Mouse (Mus musculus) MEL-GATA-1-ER (cell line): ENCODE data around the gene Ralgps1.
"Not testable (repeated sequence)": the region's sequence is repeated elsewhere in the genome, so short reads cannot be mapped to it uniquely, and the experiment has no call there.

Source experiments
- DNase-seq: peaks from one replicate; pipeline ENCODE4 v3.0.0-alpha.2; 2012; ENCODE audit warnings: low read depth; ENCODE audit errors: extremely low read depth

Gene Ralgps1

DNA sequence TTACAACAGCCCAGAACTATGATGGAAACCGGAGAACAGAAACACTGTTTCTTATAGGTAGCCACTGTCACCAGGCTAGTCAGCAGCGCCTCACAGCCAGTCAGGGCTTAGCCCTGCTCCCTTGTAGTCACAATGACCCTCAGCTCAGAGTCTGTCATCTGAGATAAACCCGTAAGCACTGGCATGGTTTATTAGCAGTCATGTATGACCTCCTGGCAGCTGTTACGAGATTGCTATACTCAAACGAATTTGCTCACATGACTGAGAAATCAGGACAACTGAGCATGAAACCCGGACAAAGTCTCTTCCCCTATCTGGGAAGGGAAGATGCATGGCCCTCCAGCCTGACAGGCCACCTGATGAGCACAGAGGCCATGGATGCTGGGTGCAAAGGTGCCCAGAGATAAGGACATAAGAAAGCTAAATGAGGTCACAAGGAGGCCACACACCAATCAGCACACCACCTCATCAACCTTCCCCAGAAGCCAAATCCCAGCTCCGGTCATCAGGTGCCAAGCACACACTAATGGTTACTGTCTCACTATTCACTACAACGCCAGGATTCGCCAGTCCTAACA is 10.1 kb downstream of the Ralgps1 start:
- no peak for DNase-seq

DNA sequence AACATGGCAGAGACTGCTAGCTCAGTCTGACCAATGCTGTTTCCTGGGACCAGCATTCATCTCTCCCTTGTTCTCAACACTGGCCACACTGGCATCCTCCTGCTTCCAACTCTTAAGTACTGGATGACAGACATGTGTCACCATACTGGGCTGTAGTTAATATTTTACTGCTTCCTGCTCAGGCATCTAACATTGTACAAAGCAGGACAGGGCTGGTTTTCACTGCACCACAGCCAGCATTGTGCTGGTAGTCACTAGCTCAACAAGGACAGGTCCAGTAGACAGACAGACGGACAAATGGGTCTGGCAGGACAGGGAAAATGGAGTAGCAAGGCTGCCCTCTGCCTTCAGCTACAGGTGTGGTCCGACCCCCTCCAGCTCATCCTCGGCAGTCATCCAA is 10.7 kb downstream of the Ralgps1 start:
- no peak for DNase-seq

DNA sequence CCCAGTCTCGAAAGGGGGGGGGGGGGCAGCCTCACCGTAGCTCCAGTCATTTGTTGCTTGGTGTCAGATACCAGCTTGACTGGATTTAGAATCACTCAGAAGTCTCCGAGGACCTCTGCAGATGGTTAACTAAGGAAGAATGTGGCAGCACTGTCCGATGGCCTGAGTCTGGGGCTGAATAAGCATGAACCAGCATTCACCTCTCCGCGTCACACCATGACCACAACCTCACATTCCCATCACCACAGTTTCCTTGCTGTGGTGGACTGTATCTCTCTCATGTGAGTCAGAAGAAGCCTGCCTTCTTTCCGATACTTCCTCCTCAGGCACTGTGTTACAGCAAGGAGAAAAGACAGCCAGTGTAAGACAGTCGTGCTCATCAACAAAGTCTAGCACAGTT is 12.1 kb downstream of the Ralgps1 start:
- no peak for DNase-seq

DNA sequence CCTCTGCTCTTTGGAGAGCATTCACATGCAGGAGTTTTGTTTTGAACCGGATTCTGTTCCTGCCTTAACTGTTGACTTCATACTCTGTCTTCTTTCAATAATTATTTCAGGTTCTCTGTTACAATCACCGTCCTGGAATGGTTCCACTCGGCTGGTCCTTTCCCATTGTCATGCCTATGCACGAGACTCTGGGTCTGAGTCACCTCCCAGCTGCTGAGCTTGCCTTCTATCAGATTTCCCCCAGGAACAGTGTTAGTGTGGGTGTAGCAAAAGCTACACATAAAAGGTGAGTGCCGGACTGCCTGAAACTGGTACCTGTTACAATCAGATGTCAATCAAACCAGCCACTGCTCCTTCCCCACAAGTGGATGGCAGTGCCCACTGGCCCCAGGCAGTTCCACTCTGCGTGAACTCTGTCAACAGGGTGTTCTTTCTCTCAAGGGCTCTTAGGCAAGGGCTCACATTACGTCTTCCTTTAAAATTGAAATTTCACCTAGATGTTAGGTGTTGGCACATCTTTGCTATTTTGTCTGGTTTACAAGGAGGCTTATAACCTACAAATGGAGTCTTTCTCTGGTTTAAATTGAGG is 13.9 kb downstream of the Ralgps1 start:
- no peak for DNase-seq

DNA sequence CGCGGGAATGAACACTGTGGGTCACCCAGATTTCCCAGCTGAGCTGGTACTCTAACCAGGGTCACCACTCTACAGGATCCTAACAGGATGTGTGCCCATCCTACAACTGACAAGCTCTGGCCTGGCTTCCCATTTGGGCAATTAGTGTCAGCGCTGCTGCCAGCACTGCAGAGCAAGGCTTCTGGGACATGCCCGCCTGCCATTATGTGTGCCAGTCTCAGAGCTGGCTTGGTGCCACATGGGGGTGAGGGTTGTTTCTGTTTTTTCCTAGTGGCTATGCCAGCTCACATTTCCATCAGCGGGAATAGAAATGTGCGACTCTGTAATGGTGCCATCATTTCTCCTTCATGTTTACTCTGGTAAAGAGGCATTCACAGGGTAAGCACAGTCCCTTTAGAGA is 15.7 kb downstream of the Ralgps1 start:
- DNase-seq = no peak

DNA sequence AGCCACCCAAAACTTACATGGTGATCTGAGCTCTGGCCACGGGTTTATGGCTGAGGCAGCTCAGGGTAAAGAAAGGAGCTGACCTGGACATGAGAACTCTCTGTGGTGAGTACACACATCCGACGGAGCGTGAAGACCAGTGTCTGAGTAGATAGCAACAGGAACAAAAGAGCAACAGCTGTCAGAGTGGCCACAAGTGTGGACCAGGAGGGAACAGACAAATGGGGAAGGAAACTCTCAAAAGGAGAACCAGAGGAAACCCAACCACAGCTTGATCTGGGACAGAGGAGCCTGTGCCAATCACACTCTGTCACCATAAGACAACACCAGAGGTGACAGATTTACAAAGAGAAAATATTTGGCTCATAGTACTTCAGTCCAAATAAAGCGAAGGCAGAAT is 17.9 kb downstream of the Ralgps1 start:
- peak; percentile 56 for DNase-seq

DNA sequence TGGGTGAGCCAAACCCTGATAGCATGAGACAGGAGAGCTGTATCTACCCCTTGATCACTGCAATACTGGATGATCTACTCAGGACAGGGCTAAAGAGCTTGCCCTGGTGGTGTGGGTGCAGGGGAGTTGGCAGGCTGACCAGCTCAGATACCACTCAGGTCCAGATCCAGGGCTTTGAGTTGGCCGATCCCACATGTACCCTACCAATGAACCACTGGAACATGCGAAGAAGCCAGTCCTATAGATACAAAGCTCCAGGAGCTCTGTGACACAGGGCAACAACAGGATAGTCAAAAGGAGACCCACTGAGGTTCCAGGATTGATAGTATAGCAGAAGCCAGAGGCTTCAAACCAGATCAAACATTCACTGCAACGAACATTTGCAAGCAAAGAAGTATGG is 19.8 kb downstream of the Ralgps1 start:
- no peak for DNase-seq

DNA sequence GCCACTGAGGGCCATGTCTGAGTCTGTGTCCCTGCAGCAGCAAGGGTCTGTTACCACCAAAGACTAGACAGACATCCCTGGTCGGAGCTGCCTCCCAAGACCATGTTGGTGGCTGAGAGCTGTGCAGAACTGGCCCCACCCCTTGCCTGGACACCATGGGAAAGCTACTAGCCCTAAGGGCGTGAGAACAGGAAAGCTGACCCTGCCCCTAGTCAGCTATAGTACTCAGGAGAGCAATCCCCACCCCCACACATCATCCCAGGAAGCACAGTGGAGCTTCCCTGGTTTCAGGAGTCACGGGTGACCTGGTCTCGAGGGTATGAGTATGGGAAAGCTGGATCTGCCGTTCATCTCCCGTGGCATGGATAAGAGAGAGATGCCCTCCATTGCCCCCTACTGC is 20.4 kb downstream of the Ralgps1 start:
- DNase-seq = no peak

DNA sequence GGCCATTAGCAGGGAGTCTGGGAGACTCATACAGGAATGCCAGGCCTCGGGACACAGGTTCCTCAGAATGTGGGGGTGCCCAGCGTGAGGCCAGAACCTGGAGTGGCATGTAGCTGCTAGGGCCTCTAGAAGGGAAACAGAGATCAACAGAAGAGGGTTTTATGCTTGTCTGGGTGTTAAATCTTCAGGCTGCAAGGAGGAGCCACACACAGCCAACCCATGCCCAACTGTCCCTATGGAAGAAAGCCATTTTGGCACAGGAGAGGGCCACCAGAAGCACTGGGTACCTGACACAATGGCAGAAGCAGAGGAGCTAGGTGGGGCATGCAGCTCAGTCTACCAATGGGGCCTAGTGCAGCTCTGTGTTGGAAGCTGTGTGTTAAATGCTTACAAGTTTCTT is 21.7 kb downstream of the Ralgps1 start:
- no peak for DNase-seq

DNA sequence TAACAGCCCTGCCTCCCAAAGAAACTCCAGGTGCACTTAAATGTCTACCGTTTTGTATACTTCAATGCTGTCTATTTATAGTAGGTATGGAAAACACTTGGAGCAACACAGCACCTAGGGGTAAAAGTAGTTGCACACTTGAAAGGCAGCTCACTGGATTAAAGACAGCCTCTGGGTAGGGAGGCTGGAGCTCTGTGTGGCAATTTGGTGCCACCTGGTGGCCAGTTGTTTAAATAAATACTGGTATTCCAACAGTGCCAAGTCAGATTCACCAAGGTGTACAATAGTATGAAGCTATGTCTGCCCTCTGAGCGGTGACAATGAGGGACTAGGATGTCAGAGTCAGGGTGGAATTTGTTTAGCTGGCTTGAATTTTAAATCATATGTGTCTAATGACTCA is 22.2 kb downstream of the Ralgps1 start:
- DNase-seq = no peak

DNA sequence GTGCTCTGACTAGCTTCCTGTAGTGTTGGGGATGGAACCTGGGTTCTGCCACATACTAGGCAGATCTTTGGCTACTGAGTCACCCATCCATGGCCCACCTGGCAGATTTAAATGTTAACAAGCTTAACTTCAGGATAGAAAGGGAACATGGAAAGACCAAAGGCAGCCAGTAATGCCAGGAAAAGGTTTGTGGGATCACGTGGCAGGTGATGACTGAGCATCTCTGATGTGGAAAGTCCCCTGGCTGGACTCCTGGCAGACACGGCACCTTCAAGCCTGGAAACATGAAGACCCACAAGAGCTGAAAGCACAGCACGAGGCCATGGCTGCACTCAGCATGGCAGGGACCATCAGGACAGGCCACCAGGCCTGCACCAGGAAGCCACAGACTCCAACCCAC is 23.0 kb downstream of the Ralgps1 start:
- no peak for DNase-seq

DNA sequence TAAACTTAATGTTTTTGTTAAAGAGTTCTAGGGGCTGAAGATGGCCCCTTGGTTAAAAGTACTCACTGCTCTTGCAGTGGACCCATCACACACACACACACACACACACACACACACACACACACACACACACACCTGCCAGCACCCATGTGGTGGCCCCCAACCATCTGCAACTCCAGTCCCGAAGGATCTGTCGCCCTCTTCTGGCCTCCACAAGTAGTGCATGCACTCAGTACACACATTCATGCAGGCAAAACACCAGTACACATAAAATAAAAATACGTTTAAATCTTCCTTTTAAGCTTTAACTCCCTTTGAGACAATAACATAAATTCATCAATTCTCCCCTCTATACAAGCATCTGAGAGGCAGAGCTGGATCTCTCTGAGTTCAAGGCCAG is 23.7 kb downstream of the Ralgps1 start:
- no peak for DNase-seq

DNA sequence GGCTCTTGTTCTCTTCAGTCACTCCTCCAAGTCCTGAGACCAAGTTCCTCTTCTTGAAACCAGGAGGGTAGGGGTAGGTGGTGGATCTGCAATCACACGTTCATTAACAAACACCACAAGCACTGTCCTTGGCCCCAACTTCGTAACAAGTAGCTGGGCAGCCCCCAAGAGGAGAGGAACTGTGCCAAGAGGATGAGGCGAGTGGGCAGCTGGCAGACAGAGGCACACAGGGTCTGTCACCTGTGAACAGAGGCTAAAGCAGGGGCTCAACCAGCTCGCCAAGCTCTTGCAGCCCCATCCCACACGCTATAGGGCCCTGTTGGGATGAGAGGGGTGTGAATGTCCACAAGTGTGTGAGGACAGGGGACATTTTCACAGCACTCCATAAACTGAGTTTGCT is 24.5 kb downstream of the Ralgps1 start:
- DNase-seq = no peak

DNA sequence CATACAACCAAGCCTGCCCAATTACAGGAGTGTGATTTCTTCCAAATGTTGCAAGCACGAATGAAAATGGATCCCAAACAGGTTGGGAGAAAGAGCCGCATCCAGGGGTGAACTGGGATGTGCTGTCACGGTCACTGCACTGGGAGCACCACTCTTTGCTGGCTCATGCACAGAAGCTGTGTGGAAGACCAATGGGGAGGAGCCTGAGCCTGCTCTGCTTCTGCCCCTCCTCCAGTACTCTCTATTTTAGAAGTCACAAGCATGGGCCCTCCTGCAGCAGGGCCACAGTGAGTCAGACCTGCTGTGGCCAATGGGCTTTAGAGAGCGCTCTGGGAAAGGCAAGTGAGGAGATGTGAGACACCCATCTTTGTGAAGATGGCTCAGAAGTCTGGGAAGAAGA is 25.3 kb downstream of the Ralgps1 start:
- no peak for DNase-seq

DNA sequence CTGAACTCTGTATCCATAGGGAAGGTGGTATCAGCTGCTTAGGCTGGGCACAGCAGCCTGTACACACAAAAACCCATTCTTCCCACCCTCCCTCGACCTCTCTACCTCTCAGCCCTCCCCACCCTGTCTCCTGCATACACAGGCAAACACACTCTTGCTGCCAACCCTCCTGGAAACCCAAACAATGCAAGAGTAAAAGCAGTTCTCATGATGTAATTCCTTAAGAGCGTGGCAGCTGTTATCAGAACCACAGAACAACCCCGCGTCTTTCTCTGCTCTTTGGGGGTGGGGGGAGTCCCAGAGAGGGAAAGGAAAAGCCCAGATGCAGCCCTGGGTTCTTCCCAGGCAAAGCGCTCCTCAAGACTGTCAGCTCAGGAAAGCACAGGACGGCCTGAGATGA is 25.8 kb downstream of the Ralgps1 start:
- no peak for DNase-seq

DNA sequence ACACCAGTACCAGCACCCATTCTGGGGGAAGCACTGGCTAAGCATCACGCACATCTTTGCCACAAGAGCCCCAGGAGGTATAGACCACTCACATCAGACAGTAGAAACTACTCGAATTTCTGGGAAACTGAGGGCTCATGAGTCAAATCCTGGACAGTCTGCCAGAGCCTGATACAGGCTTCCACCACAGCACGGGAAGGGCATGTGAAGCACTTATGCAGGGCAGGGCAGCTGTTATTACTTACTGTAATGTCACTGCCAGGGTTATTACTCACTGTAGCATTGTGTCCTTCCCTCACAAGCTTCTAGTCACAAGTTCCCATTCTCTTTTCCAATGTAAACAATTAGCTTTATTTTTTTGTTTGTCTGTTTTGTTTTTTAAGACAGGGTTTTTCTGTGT is 27.9 kb downstream of the Ralgps1 start:
- DNase-seq = no peak

DNA sequence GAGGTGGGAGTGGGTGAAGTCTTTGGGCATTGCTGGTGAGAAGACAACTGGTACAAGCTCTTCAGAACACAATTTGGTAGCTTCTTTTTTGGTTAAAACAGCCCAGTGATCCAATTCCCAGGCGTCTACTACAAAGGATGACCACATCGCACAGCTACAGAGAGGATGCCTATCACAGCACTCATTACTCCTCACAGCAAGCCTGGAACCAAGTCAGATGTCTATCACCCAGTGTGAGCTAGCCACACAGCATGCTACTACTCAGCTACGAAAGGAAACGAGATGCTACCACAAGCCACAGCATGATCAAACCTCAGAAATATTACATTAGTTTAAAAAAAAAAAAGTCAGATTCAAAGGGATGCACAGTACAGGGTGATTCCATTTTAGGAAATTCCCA is 29.1 kb downstream of the Ralgps1 start:
- DNase-seq = no peak

DNA sequence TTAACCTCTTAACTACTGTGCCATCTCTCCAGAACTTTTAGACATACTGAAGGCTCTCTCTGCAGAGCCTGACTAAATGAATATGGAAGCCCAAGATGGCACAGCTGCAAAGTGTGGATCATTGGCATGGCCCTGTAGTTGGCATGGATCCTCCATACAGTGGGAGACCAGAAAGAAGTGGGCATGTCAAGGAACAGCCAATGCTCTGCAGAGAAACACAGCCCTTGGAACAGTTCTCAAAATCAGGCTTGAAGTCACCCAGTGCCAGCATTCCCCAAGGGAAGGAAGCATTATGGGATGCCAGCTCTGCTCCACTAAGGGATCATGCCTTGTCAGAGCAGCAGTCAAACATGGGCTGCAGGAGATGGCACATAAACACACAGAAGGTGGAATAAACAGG is 35.5 kb downstream of the Ralgps1 start:
- no peak for DNase-seq

DNA sequence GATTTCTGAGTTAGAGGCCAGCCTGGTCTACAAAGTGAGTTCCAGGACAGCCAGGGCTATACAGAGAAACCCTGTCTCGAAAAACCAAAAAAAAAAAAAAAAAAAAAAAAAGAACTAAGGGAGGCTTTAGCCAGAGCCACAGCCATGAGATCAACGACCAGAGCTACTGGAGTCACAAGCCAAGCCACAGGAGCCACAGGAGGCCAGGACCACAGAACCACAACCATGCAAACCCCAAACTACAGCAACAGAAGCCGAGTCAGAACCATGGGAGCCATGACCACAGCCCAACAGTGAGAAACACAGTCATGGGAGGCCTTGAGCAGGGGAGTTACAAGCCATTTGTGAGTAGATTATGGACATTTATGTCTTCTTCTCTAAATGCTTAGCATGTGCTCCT is 41.7 kb downstream of the Ralgps1 start:
- no peak for DNase-seq

DNA sequence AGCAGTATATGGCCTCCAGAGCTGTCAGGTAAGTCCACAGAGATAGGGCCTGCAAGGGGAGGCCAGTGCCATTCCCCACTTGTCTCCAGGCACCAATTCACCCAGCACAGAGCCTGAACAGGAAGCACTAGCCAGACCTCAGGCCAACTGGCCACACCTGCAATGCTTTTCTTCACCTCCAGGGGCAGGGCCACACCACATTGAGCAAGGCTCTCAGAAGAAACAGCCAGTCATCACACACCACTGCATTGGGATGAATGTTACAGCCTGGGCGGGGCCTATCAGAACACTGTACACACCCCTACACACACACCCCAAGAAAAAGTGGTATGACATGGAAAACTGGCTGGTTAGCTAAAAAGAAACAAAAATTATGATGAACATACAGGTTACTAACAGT is 42.3 kb downstream of the Ralgps1 start:
- peak; percentile 16 for DNase-seq

DNA sequence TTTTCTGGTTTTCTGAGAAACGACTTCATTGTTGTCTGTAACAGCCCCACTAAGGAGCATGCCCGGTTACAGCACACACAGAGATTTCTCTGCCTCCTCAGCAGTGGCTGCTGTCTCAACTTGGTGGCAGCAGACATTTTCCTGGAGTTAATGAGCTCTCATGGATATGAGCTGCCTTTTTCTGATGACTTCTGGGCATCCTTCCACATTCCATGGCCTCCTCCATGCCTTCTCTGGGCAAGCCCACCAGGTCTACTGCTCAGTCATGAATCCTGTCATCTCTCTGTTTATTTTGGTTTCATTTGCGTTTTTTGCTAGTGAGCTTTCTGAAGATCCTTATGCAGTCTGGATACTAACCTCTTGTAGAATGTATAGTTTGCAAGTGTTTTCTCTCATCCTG is 45.9 kb downstream of the Ralgps1 start:
- DNase-seq = no peak

DNA sequence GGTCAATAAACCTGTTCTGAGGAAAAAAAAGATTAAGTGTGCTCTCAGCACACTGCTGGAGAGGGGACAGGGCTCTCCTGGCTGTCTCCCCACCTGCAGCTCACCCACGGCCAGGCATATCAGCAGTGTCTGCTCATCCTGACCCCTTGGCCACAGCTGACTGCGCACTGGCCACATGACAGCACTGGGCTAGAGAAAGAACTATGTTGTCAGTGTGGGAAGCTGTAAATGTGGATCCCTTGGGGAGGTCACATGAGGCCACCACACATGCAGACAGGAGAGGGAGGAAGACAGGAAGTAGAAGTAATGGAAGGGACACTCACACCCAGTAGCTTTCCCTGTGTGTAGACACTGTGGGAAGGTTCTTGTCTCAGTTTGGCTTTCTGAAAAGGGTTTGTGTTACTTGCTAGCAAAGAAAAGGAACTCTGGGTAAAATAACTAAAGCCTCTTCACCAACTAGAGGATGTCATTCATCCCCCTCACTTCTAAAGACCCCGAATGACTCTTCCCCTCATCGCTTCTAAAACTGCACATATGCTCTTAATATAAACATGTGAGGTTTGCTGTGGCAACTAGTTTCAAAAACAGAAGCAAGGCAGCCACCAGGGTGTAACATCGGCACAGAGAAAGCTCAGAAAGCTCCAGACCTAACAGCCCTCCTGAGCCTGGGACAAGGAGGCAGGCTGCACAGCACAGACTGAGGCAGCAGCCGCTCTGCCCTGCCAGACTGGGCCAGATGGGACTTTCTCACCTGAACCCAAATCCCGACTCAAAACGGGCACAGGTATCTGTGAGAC is 47.3 kb downstream of the Ralgps1 start:
- no peak for DNase-seq

DNA sequence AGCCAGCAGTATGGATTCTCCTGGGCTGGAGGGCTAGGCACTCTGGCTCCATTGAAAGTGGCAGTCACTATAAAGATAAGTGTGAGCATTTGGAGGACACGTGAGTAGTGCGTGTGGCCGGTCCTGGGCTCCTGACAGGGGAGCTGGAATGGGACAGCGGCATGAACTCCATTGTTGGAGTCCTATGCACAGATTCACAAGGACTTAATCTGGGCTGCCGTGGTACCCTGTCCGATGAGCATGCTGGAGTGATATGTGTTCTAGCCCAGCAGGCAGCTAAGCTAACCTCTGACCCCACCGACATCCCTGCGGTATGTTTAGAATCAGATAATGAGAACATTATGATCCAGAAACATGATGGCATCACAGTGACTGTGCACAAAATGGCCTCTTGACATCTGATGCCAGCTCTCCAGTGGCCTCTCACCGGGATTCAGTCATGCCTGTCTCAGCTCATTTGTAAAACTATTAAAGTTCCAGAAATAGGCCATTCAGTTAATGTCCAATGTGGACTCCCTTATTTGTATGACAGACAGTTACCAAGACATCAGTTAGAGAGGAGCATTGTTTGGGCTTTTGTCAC is 48.2 kb downstream of the Ralgps1 start:
- not testable (repeated sequence) for DNase-seq
